Mouse (Mus musculus) heart, postnatal 0 days (tissue): ENCODE data around the gene Gpr84.

Experiments
- CTCF ChIP-seq: IDR thresholded peaks from 2 replicates; pipeline ENCODE4 v1.5.1; 2016; ENCODE audit warnings: antibody characterized with exemption, control low read depth, low read depth
- EP300 ChIP-seq: IDR thresholded peaks from 2 replicates; pipeline ENCODE4 v1.6.1; 2016; ENCODE audit warnings: antibody characterized with exemption, low read depth

GRCm38 (mm10) chr15:103301046-103301445, 9.4 kb downstream of the Gpr84 start:
- TF ChIP-seq CTCF (no peak), EP300 (no peak)
